Mouse (Mus musculus) megakaryocyte progenitor cell, adult 5-6 weeks (primary cell): ENCODE data around the gene Arhgap20. TPM values are rescaled to one million over a fixed set of nuclear protein-coding genes. Genes with fewer than 3 reads are reported as not detected.

Source experiments
- total RNA-seq, 2 experiments: library from RNA; stranded (forward) in 1 of 2; stranded (reverse) in 1 of 2; fragments of 157-497, 149-512 nt in 1 of 2; fragments of 200-1000 nt in 1 of 2; gene quantifications; 2 replicates each; pipeline versions ENCODE4 v1.2.3 to v1.2.4; 2015 to 2017

Gene Arhgap20
- total RNA-seq, 2 experiments from 2014 or later = not detected

Other genes with a start within 250 kb of the Arhgap20 start
- 25.7 and 30.4 TPM in 2 replicates for gene Fdx1, start 198.2 kb downstream of the Arhgap20 start, total RNA-seq (2015)
- gene Fdx1, start 198.2 kb downstream of the Arhgap20 start, total RNA-seq (2017) = 4.7 and 7.0 TPM in 2 replicates